Mouse (Mus musculus) neural tube, embryonic 14.5 days (tissue): ENCODE measurements at regions not wholly inside any gene's neighbourhood (a gene's known extent, or its start where the extent isn't known, plus 50 kb on each side); places are given as distances from the start of the nearest gene placed in this dataset.

Experiments
- ATAC-seq: fragments of 200-750 bp; cut with Nextera tagmentation; 2 replicates; pipeline ENCODE4 v1.8.0; 2017; ENCODE audit warnings: low read depth, mild to moderate bottlenecking, moderate TSS enrichment, moderate library complexity
- H3K27ac ChIP-seq: fragments of 300-500 bp; sonication (generic); 2 replicates; pipeline ENCODE4 v1.5.1; 2014; ENCODE audit warnings: low read depth, mild to moderate bottlenecking, control low read depth, low read length, moderate library complexity, mixed read lengths
- H3K27me3 ChIP-seq: fragments of 300-500 bp; sonication (generic); 2 replicates; pipeline ENCODE4 v1.6.1; 2014; ENCODE audit warnings: low read length; ENCODE audit not compliant: control insufficient read depth, insufficient read depth
- H3K36me3 ChIP-seq: fragments of 300-500 bp; sonication (generic); 2 replicates; pipeline ENCODE4 v1.6.1; 2014; ENCODE audit warnings: low read length, mixed read lengths; ENCODE audit not compliant: control insufficient read depth, insufficient read depth
- H3K4me1 ChIP-seq: fragments of 300-500 bp; sonication (generic); 2 replicates; pipeline ENCODE4 v1.6.1; 2014; ENCODE audit warnings: low read length; ENCODE audit not compliant: control insufficient read depth, insufficient read depth
- H3K4me2 ChIP-seq: fragments of 300-500 bp; sonication (generic); 2 replicates; pipeline ENCODE4 v1.6.1; 2014; ENCODE audit warnings: mild to moderate bottlenecking, low read depth, low read length, control low read depth
- H3K4me3 ChIP-seq: fragments of 300-500 bp; sonication (generic); 2 replicates; pipeline ENCODE4 v1.5.1; 2014; ENCODE audit warnings: low read depth, low read length, control low read depth, mixed read lengths
- H3K9ac ChIP-seq: fragments of 300-500 bp; sonication (generic); replicated peaks from 2 replicates; pipeline ENCODE4 v1.6.1; 2014; ENCODE audit warnings: low read depth, mild to moderate bottlenecking, control low read depth, low read length, mixed read lengths
- H3K9me3 ChIP-seq: fragments of 300-500 bp; sonication (generic); 2 replicates; pipeline ENCODE4 v1.6.1; 2016; ENCODE audit warnings: low read length; ENCODE audit not compliant: control insufficient read depth
- WGBS: fragments of 180-500 bp; shearing (Covaris S2); extraction: QIAGEN DNeasy Blood & Tissue Kit; methylation state at CpG from one replicate; pipeline ENCODE4 v1.1.7; 2014; 5-methylcytosine and 5-hydroxymethylcytosine counted together

GRCm38 (mm10) chr7:31208237-31209054 lies 52.8 kb upstream of the Gramd1a start:
- H3K4me2 ChIP-seq: peak overlapping the region; percentile 61
- H3K9ac ChIP-seq: peak overlapping the region; percentile 52
- H3K9me3 ChIP-seq: no peaks in the 10 kb centered on the region; the same call in none of the 2 replicates
- peak; percentile 91 for ATAC-seq
- 0 out of 2 replicates have a peak, but pooled peaks cover 4% of the 10 kb centered on the region for H3K4me1 ChIP-seq
- H3K36me3 ChIP-seq: no peaks in the 10 kb centered on the region
- H3K27ac ChIP-seq: peak overlapping the region; percentile 25; the same call in 1 of the 2 replicates
- no peaks in the 10 kb centered on the region for H3K27me3 ChIP-seq
- WGBS: 35% methylated on average over 34 of the region's 34 CpGs
- peak overlapping the region; percentile 51 for H3K4me3 ChIP-seq

- H3K9me3 ChIP-seq: no peaks in the 10 kb centered on the region; the same call in 1 of the 2 replicates
- no peaks in the 10 kb centered on the region for H3K27me3 ChIP-seq
- H3K27ac ChIP-seq: no peak overlapping the region
- H3K4me1 ChIP-seq: 0 out of 2 replicates have a peak, but pooled peaks cover 4% of the 10 kb centered on the region
- 0 out of 2 replicates have a peak overlapping the region, but pooled peaks have one; percentile 61 for H3K4me2 ChIP-seq
- no peaks in the 10 kb centered on the region for H3K36me3 ChIP-seq
- peak; percentile 66 for ATAC-seq
- WGBS: 73% methylated on average over 13 of the region's 13 CpGs
- H3K9ac ChIP-seq: no peak overlapping the region
- peak overlapping the region; percentile 51 for H3K4me3 ChIP-seq
These were observed 52.0 kb upstream of the Gramd1a start for GRCm38 (mm10) chr7:31207563-31208236.
